Mouse (Mus musculus): ENCODE measurements at regions not wholly inside any gene's neighbourhood (a gene's known extent, or its start where the extent isn't known, plus 50 kb on each side); places are given as distances from the start of the nearest gene placed in this dataset.

DNA sequence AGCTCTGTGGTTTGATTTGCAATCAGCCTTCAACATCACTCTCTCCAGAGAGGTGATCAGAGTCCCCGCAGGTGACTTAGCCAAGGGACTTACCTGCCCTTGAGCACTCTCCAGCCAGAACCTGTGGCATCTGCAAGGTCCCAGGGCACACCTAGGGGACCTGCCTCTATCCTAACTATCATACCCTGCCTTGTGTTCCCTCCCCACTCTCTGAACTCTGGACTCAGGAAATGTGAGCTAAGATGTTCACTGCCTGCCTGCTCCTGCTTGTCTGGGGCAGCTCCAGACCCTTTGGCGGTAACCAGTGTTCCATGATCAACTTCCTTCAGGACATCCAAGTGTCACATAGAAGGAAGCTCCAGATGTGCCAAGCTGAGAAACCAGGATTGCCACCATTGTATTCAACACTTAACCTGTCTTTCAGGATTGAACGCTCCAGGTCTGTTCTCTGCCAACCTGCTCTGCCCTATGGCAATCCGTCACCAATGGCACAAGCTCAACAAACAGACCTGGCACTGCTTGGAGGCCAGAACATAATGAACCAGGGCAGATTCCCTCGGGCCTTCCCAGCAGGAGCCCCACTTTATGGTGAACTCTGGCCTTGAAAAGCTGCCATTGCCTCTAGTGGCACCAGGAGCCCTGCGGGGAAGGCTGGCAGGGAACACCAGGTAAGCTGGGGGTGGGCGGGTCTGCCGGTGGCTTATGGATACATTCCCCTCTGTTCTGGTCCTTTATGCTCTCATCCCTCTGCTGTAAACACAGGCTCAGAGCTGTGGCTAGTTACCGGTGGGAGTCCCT, 223.2 kb downstream of the Tle3 start:
- TF ChIP-seq GATA1 (IDR thresholded peaks at IDR 0.05; ENCODE audit: borderline replicate concordance, low read length): no peak
- no peak for TF ChIP-seq CTCF (IDR thresholded peaks at IDR 0.05; ENCODE audit: low read depth, low read length)
- no peak for TF ChIP-seq TAL1 (conservative IDR thresholded peaks at IDR 0.05; ENCODE audit: low read depth, low read length)

Data from G1E (cell line).